In genomic region chr2:25304657-25305541, GRCm38 (mm10) we compare ENCODE assay signal across 9 mouse cellular contexts. TPM values are rescaled to one million over a fixed set of nuclear protein-coding genes. Genes with fewer than 3 reads are reported as not detected.
DNase-seq lines count a peak whose midpoint lies in the region; ATAC-seq and TF ChIP-seq lines count a peak whose summit lies in the region.
"Had no signal": no experiment of that assay in that cellular context is flagged by ENCODE, and none has a peak within 500 bp of the region (broad histone marks: within the 10 kb centered on the region; RNA-seq: fewer than 3 reads in every experiment).

No protein-coding gene starts in this region.

- no peak for DNase-seq in gastrocnemius, adult 2 months
- DNase-seq in gastrocnemius, adult 8-10 months (ENCODE audit: low spot score in 2 of 2): no peak
- peak; percentile 52 for DNase-seq in ES-CJ7 (ENCODE audit: low read depth, low spot score)
- DNase-seq in intestine, embryonic 14.5 days (ENCODE audit: low spot score): peak; percentile 72
- no peak for DNase-seq in layer of hippocampus, postnatal 25 days (ENCODE audit: extremely low spot score in 1 of 2, low spot score in 1 of 2)

- TF ChIP-seq POLR2A in small intestine, adult 2 months (IDR thresholded peaks at IDR 0.05; ENCODE audit: low read depth, low read length): no peak

- H3K27me3 ChIP-seq in embryonic facial prominence, embryonic 15.5 days: peaks cover 48% of the 10 kb centered on the region
- peaks cover 56% of the 10 kb centered on the region for H3K27me3 ChIP-seq in intestine, embryonic 14.5 days (replicated peaks; ENCODE audit: control insufficient read depth, insufficient read depth, low read length)
- H3K27me3 ChIP-seq in small intestine, adult 2 months (ENCODE audit: control insufficient read depth, insufficient read depth, low read length): peaks cover 9% of the 10 kb centered on the region; the same call in 1 of the 2 replicates

- intact Hi-C loops in gastrocnemius, adult 2 months (cut with DNase I): no loop called here

- peak overlapping the region; percentile 80 for H3K4me2 ChIP-seq in embryonic facial prominence, embryonic 15.5 days (replicated peaks)
- H3K4me2 ChIP-seq in intestine, embryonic 14.5 days (ENCODE audit: low read length): peak overlapping the region; percentile 80

- H3K4me3 ChIP-seq in gastrocnemius, adult 2 months: peak overlapping the region; percentile 68
- peak overlapping the region; percentile 43 for H3K4me3 ChIP-seq in embryonic facial prominence, embryonic 15.5 days (replicated peaks)
- H3K4me3 ChIP-seq in intestine, embryonic 14.5 days (ENCODE audit: low read depth, low read length): peak overlapping the region; percentile 42
- peak overlapping the region; percentile 9; the same call in 1 of the 2 replicates for H3K4me3 ChIP-seq in macrophage (ENCODE audit: inconsistent target)
- peak overlapping the region; percentile 44 for H3K4me3 ChIP-seq in small intestine, adult 2 months (ENCODE audit: low read depth, low read length)

- H3K36me3 ChIP-seq in embryonic facial prominence, embryonic 15.5 days: no peaks in the 10 kb centered on the region
- no peaks in the 10 kb centered on the region for H3K36me3 ChIP-seq in intestine, embryonic 14.5 days (ENCODE audit: control insufficient read depth, insufficient read depth, low read length)
- no peaks in the 10 kb centered on the region for H3K36me3 ChIP-seq in macrophage (ENCODE audit: inconsistent target)
- H3K36me3 ChIP-seq in small intestine, adult 2 months (ENCODE audit: control insufficient read depth, insufficient read depth, low read length): no peaks in the 10 kb centered on the region

- 2% methylated on average over 44 of the region's 45 CpGs for WGBS in embryonic facial prominence, embryonic 15.5 days
- whole genome bisulfite sequencing in intestine, embryonic 14.5 days: 2% methylated on average over 45 of the region's 45 CpGs
- WGBS in macrophage (ENCODE audit: missing documents): 3% methylated on average over 44 of the region's 45 CpGs
- 2% methylated on average over 44 of the region's 45 CpGs for WGBS in small intestine, adult 2 months

- ATAC-seq in embryonic facial prominence, embryonic 15.5 days (ENCODE audit: insufficient number of reproducible peaks, low FRiP score, low TSS enrichment, low read depth): 0 out of 2 replicates have a peak, but pooled peaks have one; percentile 29
- ATAC-seq in intestine, embryonic 14.5 days (replicated peaks; ENCODE audit: low FRiP score, low TSS enrichment, low read depth): peak; percentile 66

- H3K79me2 ChIP-seq in macrophage (ENCODE audit: inconsistent target): no peaks in the 10 kb centered on the region

- H3K27ac ChIP-seq in gastrocnemius, adult 2 months: no peak overlapping the region
- H3K27ac ChIP-seq in embryonic facial prominence, embryonic 15.5 days (replicated peaks): no peak overlapping the region
- H3K27ac ChIP-seq in intestine, embryonic 14.5 days (ENCODE audit: low read depth): no peak overlapping the region
- H3K27ac ChIP-seq in macrophage: no peak overlapping the region
- H3K27ac ChIP-seq in small intestine, adult 2 months (ENCODE audit: insufficient read depth, low read depth, low read length): no peak overlapping the region

- H3K4me1 ChIP-seq in embryonic facial prominence, embryonic 15.5 days: peaks cover 9% of the 10 kb centered on the region
- peaks cover 3% of the 10 kb centered on the region; the same call in 1 of the 2 replicates for H3K4me1 ChIP-seq in intestine, embryonic 14.5 days (replicated peaks; ENCODE audit: control insufficient read depth, insufficient read depth, low read length)
- H3K4me1 ChIP-seq in small intestine, adult 2 months (ENCODE audit: control insufficient read depth, insufficient read depth, insufficient read length, low read length): 0 out of 2 replicates have a peak, but pooled peaks cover 3% of the 10 kb centered on the region

- TF ChIP-seq CTCF in gastrocnemius, adult 2 months (IDR thresholded peaks at IDR 0.05): no peak
- no peak for TF ChIP-seq CTCF in small intestine, adult 2 months (IDR thresholded peaks at IDR 0.05; ENCODE audit: extremely low read depth, insufficient read length, insufficient replicate concordance, low read depth, low read length)

- H3K9ac ChIP-seq in embryonic facial prominence, embryonic 15.5 days: peak overlapping the region; percentile 15; the same call in 1 of the 2 replicates
- H3K9ac ChIP-seq in intestine, embryonic 14.5 days (ENCODE audit: low read length): peak overlapping the region; percentile 32; the same call in 1 of the 2 replicates

- H3K9me3 ChIP-seq in embryonic facial prominence, embryonic 15.5 days (replicated peaks): no peaks in the 10 kb centered on the region
- no peaks in the 10 kb centered on the region for H3K9me3 ChIP-seq in intestine, embryonic 14.5 days (ENCODE audit: control insufficient read depth, low read length)

RNA-seq across cellular contexts. Expression of gene Grin1, which starts 14.1 kb away (rescaled TPM):
- total RNA-seq in gastrocnemius, adult 2 months (2021): not detected
- total RNA-seq in gastrocnemius, adult 8-10 months (2022): not detected
- polyA plus RNA-seq in embryonic facial prominence, embryonic 15.5 days (2015; fragmentation: Nextera tagmentation; extraction: Ambion mirVana): 0.33 and 0.71 TPM in 2 replicates
- polyA plus RNA-seq in intestine, embryonic 14.5 days (2014; fragmentation: Nextera tagmentation; extraction: Ambion mirVana): 2.1 and 2.4 TPM in 2 replicates
- total RNA-seq in macrophage (2018; cell fraction: chromatin; rRNA removed): under 1 TPM in 3 of 26 experiments, not detected in 23; 0.29 to 0.69 (median 0.38) TPM
- total RNA-seq in macrophage (2018; cell fraction: cytosol; rRNA removed): under 1 TPM in 1 of 26 experiments, not detected in 25; 0.15 TPM
- total RNA-seq in macrophage (2018; cell fraction: nucleus; rRNA removed): not detected
- not detected in 3 replicates for polyA plus RNA-seq in macrophage (2018)
- 0.34 and 0.63 TPM in 2 replicates for polyA plus RNA-seq in small intestine, adult 2 months (2012; rRNA removed)
- total RNA-seq in layer of hippocampus, postnatal 25 days (2021): 100 to 1,000 TPM; 405 to 487 TPM

RNA-seq across cellular contexts. Expression of gene Lrrc26, which starts 15.2 kb away (rescaled TPM):
- not detected for total RNA-seq in gastrocnemius, adult 2 months (2021)
- total RNA-seq in gastrocnemius, adult 8-10 months (2022): not detected
- 4.9 and 5.2 TPM in 2 replicates for polyA plus RNA-seq in embryonic facial prominence, embryonic 15.5 days (2015; fragmentation: Nextera tagmentation; extraction: Ambion mirVana)
- not detected in 2 replicates for polyA plus RNA-seq in intestine, embryonic 14.5 days (2014; fragmentation: Nextera tagmentation; extraction: Ambion mirVana)
- not detected for total RNA-seq in macrophage (2018; cell fraction: chromatin; rRNA removed)
- not detected for total RNA-seq in macrophage (2018; cell fraction: cytosol; rRNA removed)
- not detected for total RNA-seq in macrophage (2018; cell fraction: nucleus; rRNA removed)
- polyA plus RNA-seq in macrophage (2018): not detected in 3 replicates
- polyA plus RNA-seq in small intestine, adult 2 months (2012; rRNA removed): 49.7 and 138 TPM in 2 replicates
- not detected for total RNA-seq in layer of hippocampus, postnatal 25 days (2021)
- total RNA-seq: left cerebral cortex, postnatal 10 days had no signal

RNA-seq across cellular contexts. Expression of gene Tmem210, which starts 17.0 kb away (rescaled TPM):
- total RNA-seq in gastrocnemius, adult 2 months (2021): not detected
- not detected for total RNA-seq in gastrocnemius, adult 8-10 months (2022)
- polyA plus RNA-seq in embryonic facial prominence, embryonic 15.5 days (2015; fragmentation: Nextera tagmentation; extraction: Ambion mirVana): not detected in 2 replicates
- polyA plus RNA-seq in intestine, embryonic 14.5 days (2014; fragmentation: Nextera tagmentation; extraction: Ambion mirVana): not detected in 2 replicates
- total RNA-seq in macrophage (2018; cell fraction: chromatin; rRNA removed): not detected
- not detected for total RNA-seq in macrophage (2018; cell fraction: cytosol; rRNA removed)
- total RNA-seq in macrophage (2018; cell fraction: nucleus; rRNA removed): not detected
- polyA plus RNA-seq in macrophage (2018): not detected in 3 replicates
- polyA plus RNA-seq in small intestine, adult 2 months (2012; rRNA removed): not detected in 2 replicates
- not detected for total RNA-seq in layer of hippocampus, postnatal 25 days (2021)
- total RNA-seq: left cerebral cortex, postnatal 10 days had no signal

RNA-seq across cellular contexts. Expression of gene Man1b1, which starts 27.2 kb away (rescaled TPM):
- 10 to 100 TPM; 12.9 to 16.0 TPM for total RNA-seq in gastrocnemius, adult 2 months (2021)
- 10 to 100 TPM; 13.9 to 15.0 (median 14.4) TPM for total RNA-seq in gastrocnemius, adult 8-10 months (2022)
- polyA plus RNA-seq in embryonic facial prominence, embryonic 15.5 days (2015; fragmentation: Nextera tagmentation; extraction: Ambion mirVana): 54.4 and 55.5 TPM in 2 replicates
- polyA plus RNA-seq in intestine, embryonic 14.5 days (2014; fragmentation: Nextera tagmentation; extraction: Ambion mirVana): 66.3 and 73.3 TPM in 2 replicates
- total RNA-seq in macrophage (2018; cell fraction: chromatin; rRNA removed): 10 to 100 TPM; 23.3 to 76.9 (median 48.7) TPM
- 10 to 100 TPM; 28.2 to 49.8 (median 39.9) TPM for total RNA-seq in macrophage (2018; cell fraction: cytosol; rRNA removed)
- total RNA-seq in macrophage (2018; cell fraction: nucleus; rRNA removed): 10 to 100 TPM; 35.6 to 72.3 (median 52.7) TPM
- polyA plus RNA-seq in macrophage (2018): 36.0 to 43.5 TPM (median 43.4 TPM) in 3 replicates
- polyA plus RNA-seq in small intestine, adult 2 months (2012; rRNA removed): 11.1 and 20.5 TPM in 2 replicates
- total RNA-seq in layer of hippocampus, postnatal 25 days (2021): 10 to 100 TPM; 53.7 to 56.1 TPM

RNA-seq across cellular contexts. Expression of gene Anapc2, which starts 32.6 kb away (rescaled TPM):
- total RNA-seq in gastrocnemius, adult 2 months (2021): 10 to 100 TPM; 29.7 to 32.3 TPM
- total RNA-seq in gastrocnemius, adult 8-10 months (2022): 10 to 100 TPM; 30.4 to 33.4 (median 31.3) TPM
- 134 and 136 TPM in 2 replicates for polyA plus RNA-seq in embryonic facial prominence, embryonic 15.5 days (2015; fragmentation: Nextera tagmentation; extraction: Ambion mirVana)
- polyA plus RNA-seq in intestine, embryonic 14.5 days (2014; fragmentation: Nextera tagmentation; extraction: Ambion mirVana): 100 and 110 TPM in 2 replicates
- total RNA-seq in macrophage (2018; cell fraction: chromatin; rRNA removed): 100 to 1,000 TPM in 13 of 26 experiments, 10 to 100 TPM in 13; 59.0 to 173 (median 103) TPM
- total RNA-seq in macrophage (2018; cell fraction: cytosol; rRNA removed): 10 to 100 TPM; 29.0 to 67.6 (median 44.8) TPM
- total RNA-seq in macrophage (2018; cell fraction: nucleus; rRNA removed): 100 to 1,000 TPM in 5 of 26 experiments, 10 to 100 TPM in 21; 44.8 to 137 (median 73.1) TPM
- 51.0 to 59.8 TPM (median 54.1 TPM) in 3 replicates for polyA plus RNA-seq in macrophage (2018)
- 31.0 and 71.6 TPM in 2 replicates for polyA plus RNA-seq in small intestine, adult 2 months (2012; rRNA removed)
- 10 to 100 TPM; 85.1 to 86.5 TPM for total RNA-seq in layer of hippocampus, postnatal 25 days (2021)

Comparison
In these comparisons a context has a peak if more than half of its experiments do, and no peak if none do; other contexts are left out.
1. DNase-seq: peak in ES-CJ7 (single experiment) and intestine, embryonic 14.5 days (single experiment); none in gastrocnemius, adult 2 months (single experiment), gastrocnemius, adult 8-10 months (0 of 2) and layer of hippocampus, postnatal 25 days (0 of 2).
2. H3K4me3 ChIP-seq: peak in every context shown above with its lines; median percentile 68 in gastrocnemius, adult 2 months; 44 in small intestine, adult 2 months; 43 in embryonic facial prominence, embryonic 15.5 days; 42 in intestine, embryonic 14.5 days; 9 in macrophage.